Mouse (Mus musculus): ENCODE data around the gene Cabp2. TPM values are rescaled to one million over a fixed set of nuclear protein-coding genes. Genes with fewer than 3 reads are reported as not detected.
"Not testable (repeated sequence)": the region's sequence is repeated elsewhere in the genome, so short reads cannot be mapped to it uniquely, and the experiment has no call there.

Gene Cabp2
- polyA plus RNA-seq, 1 experiment from 2014 or later = not detected

DNA sequence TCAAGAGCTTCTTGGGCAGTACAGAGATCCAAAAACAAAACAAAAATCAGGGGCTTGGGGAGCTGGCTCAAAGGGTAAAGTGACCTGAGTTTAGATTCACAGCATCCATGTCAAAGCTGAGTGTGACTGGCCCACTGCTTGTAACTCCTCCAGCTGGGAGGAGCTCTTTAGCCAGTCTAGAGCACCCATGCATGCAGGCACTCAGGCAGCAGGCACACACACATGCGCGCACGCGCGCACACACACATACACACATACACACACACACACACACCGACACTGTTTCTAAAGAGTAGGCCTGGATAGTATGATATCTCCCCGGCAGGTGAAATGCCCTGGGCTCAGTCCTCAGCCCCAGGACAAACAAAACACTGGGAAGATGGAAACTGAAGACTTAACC is 35.6 kb downstream of the Cabp2 start:
- no peak overlapping the region for H3K4me3 ChIP-seq
- no peaks in the 10 kb centered on the region for H3K27me3 ChIP-seq (replicated peaks)
- H3K27ac ChIP-seq (ENCODE audit: poor library complexity, severe bottlenecking) = no peak overlapping the region
- 94% methylated on average over 7 of the region's 7 CpGs for WGBS
- H3K9me3 ChIP-seq (replicated peaks) = no peaks in the 10 kb centered on the region
- H3K4me2 ChIP-seq = no peak overlapping the region
- ATAC-seq (ENCODE audit: insufficient number of reproducible peaks, low FRiP score) = no peak
- H3K9ac ChIP-seq = no peak overlapping the region
- peaks cover 67% of the 10 kb centered on the region for H3K36me3 ChIP-seq
- H3K4me1 ChIP-seq (replicated peaks) = peaks cover 22% of the 10 kb centered on the region

DNA sequence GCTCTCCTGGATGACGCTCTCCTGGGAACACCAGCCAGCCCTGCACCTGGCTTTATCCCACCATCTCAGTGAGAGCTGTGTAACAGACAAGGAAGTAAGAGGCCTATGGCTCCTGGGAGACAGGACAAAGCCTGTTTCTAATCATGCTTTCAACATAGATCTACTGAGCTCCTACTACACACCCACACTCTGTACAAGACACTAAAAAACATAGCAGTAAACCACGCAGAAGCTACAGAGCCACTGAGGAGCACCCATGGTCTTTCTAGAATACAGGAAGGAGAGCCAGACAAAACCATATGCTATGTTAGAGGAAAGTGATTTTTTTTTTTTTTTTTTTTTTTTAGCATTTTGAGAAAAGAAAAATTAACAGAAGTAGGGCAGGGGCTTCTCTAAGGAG is 37.0 kb downstream of the Cabp2 start:
- Histone ChIP-seq H3K27me3 (replicated peaks) (no peaks in the 10 kb centered on the region), H3K27ac (ENCODE audit: poor library complexity, severe bottlenecking) (no peak overlapping the region), H3K4me1 (replicated peaks) (peaks cover 17% of the 10 kb centered on the region), H3K9ac (no peak overlapping the region), H3K4me2 (no peak overlapping the region), H3K9me3 (replicated peaks) (no peaks in the 10 kb centered on the region), H3K4me3 (no peak overlapping the region), H3K36me3 (peaks cover 53% of the 10 kb centered on the region)
- ATAC-seq (ENCODE audit: insufficient number of reproducible peaks, low FRiP score) = no peak
- 92% methylated on average over 2 of the region's 2 CpGs for WGBS

DNA sequence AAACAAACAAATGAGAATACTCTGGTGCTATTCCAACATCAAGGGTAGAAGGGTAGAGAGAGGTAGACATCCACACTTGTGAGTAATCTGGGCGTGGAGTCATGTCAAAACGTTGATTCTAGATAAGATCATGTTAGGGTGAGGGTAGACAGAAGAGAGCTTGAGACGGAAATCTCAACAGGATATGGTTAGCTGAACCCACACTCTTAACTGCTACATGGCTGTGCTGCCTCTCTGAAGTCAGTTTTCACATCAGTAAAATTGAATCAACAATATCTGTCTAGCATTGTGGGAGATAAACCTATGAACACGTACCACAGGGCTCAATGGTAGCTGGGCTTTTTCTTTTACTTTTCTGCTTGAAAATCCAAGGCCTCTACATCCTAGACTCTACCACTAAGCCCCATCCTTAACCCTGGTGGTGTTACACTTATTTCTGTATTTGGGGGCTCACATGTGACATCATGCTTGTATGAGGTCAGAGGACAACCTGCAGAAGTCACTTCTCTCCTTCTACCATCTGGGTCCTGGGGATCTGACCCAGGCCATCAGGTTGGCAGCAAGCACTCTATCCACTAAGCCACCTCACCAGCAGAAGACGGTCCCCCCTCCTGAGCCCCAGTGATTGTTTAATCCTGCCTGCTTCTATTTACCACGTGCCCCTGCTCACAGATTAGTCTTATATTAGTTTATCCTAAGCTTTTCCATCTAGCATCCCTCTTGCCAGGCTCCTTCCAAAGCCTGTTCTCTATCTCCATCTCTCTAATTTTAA is 38.5 kb downstream of the Cabp2 start:
- H3K27ac ChIP-seq (ENCODE audit: poor library complexity, severe bottlenecking) = no peak overlapping the region
- H3K4me2 ChIP-seq = no peak overlapping the region
- peaks cover 38% of the 10 kb centered on the region for H3K36me3 ChIP-seq
- H3K4me1 ChIP-seq (replicated peaks) = peaks cover 9% of the 10 kb centered on the region; the same call in 1 of the 2 replicates
- H3K27me3 ChIP-seq (replicated peaks) = no peaks in the 10 kb centered on the region
- WGBS = 73% methylated on average over 6 of the region's 6 CpGs
- H3K9ac ChIP-seq = no peak overlapping the region
- H3K9me3 ChIP-seq (replicated peaks) = no peaks in the 10 kb centered on the region
- no peak for ATAC-seq (ENCODE audit: insufficient number of reproducible peaks, low FRiP score)
- H3K4me3 ChIP-seq = no peak overlapping the region

DNA sequence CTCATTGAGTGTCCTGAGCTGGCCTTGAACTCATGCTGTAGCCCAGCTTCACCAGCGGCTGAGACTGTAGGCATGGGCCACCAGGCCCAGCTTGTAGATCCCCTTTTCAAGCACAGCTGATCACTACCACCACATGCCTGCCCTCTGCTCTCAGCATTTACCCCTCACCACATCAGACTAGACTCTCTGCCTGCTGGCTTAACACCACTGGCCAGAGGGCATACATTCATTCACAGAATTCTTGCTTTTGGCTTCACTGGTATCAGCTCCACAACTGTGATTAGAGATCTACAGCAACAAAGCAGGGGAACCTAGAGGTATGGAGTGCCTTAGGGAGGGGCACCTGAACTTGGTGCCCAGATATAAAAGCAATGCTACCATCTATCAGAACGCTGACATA is 39.1 kb downstream of the Cabp2 start:
- H3K27ac ChIP-seq (ENCODE audit: poor library complexity, severe bottlenecking) = no peak overlapping the region
- H3K9me3 ChIP-seq (replicated peaks) = no peaks in the 10 kb centered on the region
- peak overlapping the region; percentile 55 for H3K4me3 ChIP-seq
- ATAC-seq (ENCODE audit: insufficient number of reproducible peaks, low FRiP score) = no peak
- WGBS = 89% methylated on average over 2 of the region's 2 CpGs
- H3K36me3 ChIP-seq = peaks cover 32% of the 10 kb centered on the region
- no peak overlapping the region for H3K9ac ChIP-seq
- peak overlapping the region; percentile 71 for H3K4me2 ChIP-seq
- H3K4me1 ChIP-seq (replicated peaks) = peaks cover 11% of the 10 kb centered on the region; the same call in 1 of the 2 replicates
- no peaks in the 10 kb centered on the region for H3K27me3 ChIP-seq (replicated peaks)

DNA sequence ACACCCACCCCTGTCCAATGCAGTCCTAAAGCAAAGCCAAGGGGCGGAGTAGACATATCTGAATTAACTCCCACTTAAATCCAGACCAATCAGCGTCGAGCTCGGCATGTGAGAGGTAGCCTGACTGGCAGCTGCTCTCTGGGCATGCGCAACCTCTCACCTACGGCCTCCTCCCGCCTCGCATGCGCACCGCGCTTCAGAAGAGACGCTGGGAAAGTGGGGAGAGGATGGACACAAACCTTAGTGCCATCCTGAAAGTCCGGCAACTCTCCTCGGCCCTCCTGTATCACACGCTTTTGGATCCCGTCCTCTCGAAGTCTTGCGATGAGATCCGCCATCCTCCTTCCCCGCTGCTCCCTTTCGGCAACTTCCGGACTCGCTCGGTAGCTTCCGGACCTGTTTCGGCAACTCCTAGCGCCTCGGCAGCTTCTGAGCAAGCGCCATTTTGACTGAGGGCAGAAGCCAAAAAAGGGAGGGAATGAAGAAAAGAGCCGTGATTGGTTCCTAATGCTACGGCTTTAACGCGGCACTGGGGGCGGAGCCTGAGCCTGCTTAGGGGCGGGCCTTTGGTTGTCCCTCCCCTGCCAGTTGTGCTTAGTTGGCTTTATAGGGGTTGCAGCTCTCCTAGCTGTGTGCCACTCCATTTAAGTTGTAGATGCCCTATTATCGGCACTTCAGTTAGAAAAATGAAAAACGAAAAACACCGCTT is 39.9 kb downstream of the Cabp2 start:
- H3K27ac ChIP-seq (ENCODE audit: poor library complexity, severe bottlenecking) = peak overlapping the region; percentile 66
- H3K4me1 ChIP-seq (replicated peaks) = peaks cover 11% of the 10 kb centered on the region; the same call in 1 of the 2 replicates
- H3K9me3 ChIP-seq (replicated peaks) = no peaks in the 10 kb centered on the region
- ATAC-seq (ENCODE audit: insufficient number of reproducible peaks, low FRiP score) = peak; percentile 85
- peak overlapping the region; percentile 55 for H3K4me3 ChIP-seq
- H3K27me3 ChIP-seq (replicated peaks) = no peaks in the 10 kb centered on the region
- H3K9ac ChIP-seq = peak overlapping the region; percentile 63; the same call in 1 of the 2 replicates
- 3% methylated on average over 38 of the region's 38 CpGs for WGBS
- peaks cover 25% of the 10 kb centered on the region for H3K36me3 ChIP-seq
- H3K4me2 ChIP-seq = peak overlapping the region; percentile 71

DNA sequence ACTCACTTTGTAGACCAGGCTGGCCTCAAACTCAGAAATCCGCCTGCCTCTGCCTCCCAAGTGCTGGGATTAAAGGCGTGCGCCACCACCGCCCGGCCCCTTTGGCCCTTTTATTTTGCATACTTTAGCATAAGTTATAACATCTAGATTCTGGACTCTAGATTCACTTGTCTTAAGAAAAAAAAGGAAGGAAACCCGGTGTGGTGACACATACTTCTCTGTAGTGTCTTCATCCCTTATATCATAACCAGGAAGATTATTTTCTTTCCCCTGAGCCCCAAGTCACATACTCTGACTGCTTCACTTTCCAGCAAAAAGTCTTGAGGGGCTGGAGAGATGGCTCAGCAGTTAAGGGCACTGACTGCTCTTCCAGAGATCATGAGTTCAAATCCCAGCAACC is 40.5 kb downstream of the Cabp2 start:
- H3K9me3 ChIP-seq (replicated peaks); ATAC-seq (ENCODE audit: insufficient number of reproducible peaks, low FRiP score); H3K27me3 ChIP-seq (replicated peaks); H3K9ac ChIP-seq; H3K27ac ChIP-seq (ENCODE audit: poor library complexity, severe bottlenecking): not testable (repeated sequence)
- peak overlapping the region; percentile 71 for H3K4me2 ChIP-seq
- H3K4me1 ChIP-seq (replicated peaks) = peaks cover 16% of the 10 kb centered on the region
- H3K4me3 ChIP-seq = 0 out of 2 replicates have a peak overlapping the region, but pooled peaks have one; percentile 55
- peaks cover 19% of the 10 kb centered on the region for H3K36me3 ChIP-seq
- WGBS = 50% methylated on average over 6 of the region's 6 CpGs

DNA sequence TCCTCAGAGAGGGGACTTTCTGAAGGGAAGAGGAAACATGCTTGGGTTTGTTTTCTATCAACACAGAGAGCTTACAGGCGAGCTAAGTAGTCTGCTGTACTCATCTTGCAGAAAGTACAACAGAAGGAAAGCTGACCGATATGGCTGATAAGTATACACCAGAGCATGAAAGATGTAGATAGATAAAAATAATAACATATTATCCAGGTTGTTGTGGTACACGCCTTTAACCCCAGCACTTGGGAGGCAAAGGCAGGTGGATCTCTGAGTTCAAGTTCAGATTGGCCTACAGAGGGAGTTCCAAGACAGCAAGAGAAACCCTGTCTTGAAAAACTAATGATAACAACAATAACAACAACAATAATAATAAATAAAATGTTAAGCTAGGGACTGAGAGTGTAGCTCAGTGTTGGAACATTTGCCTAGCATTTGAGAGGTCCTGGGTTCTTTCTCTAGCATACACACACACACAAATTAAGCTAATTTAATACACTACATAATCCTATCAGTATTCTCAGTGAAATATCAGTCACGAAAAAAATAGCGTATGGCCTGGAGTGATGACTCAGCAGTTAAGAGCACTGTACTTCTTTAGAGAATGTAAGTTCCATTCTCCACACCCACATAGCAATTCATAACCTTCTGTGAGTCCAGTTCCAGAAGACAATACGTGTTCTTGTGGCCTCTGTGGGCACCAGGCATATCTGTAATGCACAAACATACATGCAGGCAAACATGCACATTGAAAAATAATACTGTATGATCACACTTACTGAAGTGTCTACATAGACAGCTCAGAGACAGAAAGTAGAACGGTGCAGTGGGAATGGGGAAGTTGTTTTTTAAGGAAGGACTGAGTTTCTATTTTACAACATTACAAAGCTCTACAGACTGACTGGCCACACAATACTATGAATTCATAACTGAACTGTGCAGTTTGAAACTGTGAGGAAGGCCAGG is 41.3 kb downstream of the Cabp2 start:
- H3K4me3 ChIP-seq = no peak overlapping the region
- H3K9me3 ChIP-seq (replicated peaks) = no peaks in the 10 kb centered on the region
- WGBS = 82% methylated on average over 7 of the region's 7 CpGs
- no peak for ATAC-seq (ENCODE audit: insufficient number of reproducible peaks, low FRiP score)
- H3K36me3 ChIP-seq = peaks cover 15% of the 10 kb centered on the region
- no peak overlapping the region for H3K9ac ChIP-seq
- peaks cover 22% of the 10 kb centered on the region for H3K4me1 ChIP-seq (replicated peaks)
- H3K4me2 ChIP-seq = no peak overlapping the region
- no peaks in the 10 kb centered on the region for H3K27me3 ChIP-seq (replicated peaks)
- H3K27ac ChIP-seq (ENCODE audit: poor library complexity, severe bottlenecking) = no peak overlapping the region

DNA sequence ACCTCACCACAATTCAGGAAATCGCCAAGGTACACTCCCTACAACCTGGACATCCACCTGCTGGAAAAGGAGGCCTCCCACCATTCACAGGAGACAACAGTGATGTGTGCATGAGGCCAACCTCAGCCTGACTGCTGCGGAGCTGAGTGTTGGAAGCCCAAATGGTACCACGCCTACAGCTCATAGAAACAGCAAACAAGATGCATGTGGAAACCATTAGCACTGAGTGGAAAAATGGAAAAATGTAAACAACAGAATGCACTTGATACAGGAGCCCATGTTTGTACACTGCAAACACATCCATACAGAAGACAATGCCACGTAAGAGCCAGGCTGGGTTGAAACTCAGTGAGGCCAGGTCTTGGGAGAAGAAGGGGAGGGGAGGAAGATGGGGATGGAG is 43.1 kb downstream of the Cabp2 start:
- Histone ChIP-seq H3K27me3 (replicated peaks) (no peaks in the 10 kb centered on the region), H3K4me1 (replicated peaks) (peaks cover 24% of the 10 kb centered on the region), H3K9ac (no peak overlapping the region), H3K36me3 (peaks cover 20% of the 10 kb centered on the region), H3K9me3 (replicated peaks) (no peaks in the 10 kb centered on the region), H3K4me2 (no peak overlapping the region), H3K27ac (ENCODE audit: poor library complexity, severe bottlenecking) (no peak overlapping the region), H3K4me3 (no peak overlapping the region)
- 74% methylated on average over 4 of the region's 4 CpGs for WGBS
- no peak for ATAC-seq (ENCODE audit: insufficient number of reproducible peaks, low FRiP score)

DNA sequence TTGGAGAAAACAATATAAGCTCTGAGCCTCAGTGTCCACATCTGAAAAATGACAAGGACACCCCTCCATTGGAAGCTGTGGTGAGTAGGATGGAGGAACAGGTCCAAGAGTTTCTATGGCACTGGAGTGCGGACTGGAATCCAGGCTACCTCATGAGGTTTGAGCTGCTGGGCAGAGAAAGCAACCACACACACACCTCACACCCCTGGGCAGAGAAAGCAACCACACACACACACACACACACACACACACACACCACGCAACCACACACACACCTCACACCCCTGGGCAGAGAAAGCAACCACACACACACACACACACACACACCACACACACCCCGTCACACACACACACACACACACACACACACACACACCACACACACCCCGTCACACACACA is 43.9 kb downstream of the Cabp2 start:
- ATAC-seq (ENCODE audit: insufficient number of reproducible peaks, low FRiP score) = peak; percentile 16
- H3K9me3 ChIP-seq (replicated peaks); H3K27me3 ChIP-seq (replicated peaks); H3K27ac ChIP-seq (ENCODE audit: poor library complexity, severe bottlenecking): not testable (repeated sequence)
- Histone ChIP-seq H3K36me3 (peaks cover 28% of the 10 kb centered on the region), H3K4me1 (replicated peaks) (peaks cover 32% of the 10 kb centered on the region), H3K4me3 (peak overlapping the region; percentile 71), H3K9ac (peak overlapping the region; percentile 62), H3K4me2 (peak overlapping the region; percentile 77)
- 39% methylated on average over 2 of the region's 4 CpGs for WGBS

DNA sequence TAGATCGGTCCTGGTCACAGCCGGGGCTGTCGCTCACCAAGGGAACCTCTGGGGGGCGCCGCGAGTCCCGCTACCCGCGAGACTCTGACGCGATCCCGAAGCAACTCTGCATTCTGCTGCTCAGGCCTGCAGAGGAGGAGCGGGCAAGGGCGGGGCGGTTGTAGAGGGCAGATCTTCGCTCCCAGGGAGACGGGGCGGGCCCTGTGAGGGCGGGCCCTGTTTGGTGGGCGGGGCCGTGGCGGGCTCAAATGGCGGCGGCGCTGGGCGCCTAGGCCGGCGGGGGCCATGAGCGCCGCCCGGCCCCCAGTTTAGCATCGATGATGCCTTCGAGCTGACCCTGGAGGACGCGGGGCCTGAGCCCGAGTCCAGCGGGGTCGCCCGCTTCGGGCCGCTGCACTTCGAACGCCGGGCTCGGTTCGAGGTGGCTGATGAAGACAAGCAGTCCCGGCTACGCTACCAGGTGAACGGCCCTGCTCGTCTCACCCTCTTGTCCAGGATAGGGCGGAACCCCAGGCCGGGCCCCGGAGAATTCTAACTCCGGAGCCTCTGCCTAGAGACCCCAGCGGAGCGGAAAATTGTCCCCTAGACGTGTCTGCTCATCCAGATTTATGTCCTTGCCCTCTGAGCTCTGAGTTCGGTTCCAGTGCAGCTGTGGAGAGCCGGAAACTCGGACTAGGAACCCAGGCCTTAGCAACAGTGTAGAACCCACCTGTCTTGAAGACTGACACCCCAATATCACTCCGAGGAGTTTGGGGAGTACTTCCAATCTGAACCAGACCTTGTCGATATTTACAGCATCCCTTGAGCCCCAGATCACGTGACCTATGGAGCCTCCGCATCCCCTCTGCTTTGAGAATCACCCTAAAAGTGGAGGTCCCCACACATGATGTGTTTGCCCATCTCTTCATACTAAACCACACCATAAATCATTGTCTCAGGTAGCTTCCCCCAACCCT is 44.6 kb downstream of the Cabp2 start, which contains the start of gene Aip:
Gene Aip (minus strand): TSS at position 118 of the 956 bp plus-strand sequence.
- Histone ChIP-seq H3K9me3 (replicated peaks) (no peaks in the 10 kb centered on the region), H3K27ac (ENCODE audit: poor library complexity, severe bottlenecking) (0 out of 2 replicates have a peak within 1 kb of the TSS, but pooled peaks have one; percentile 11), H3K4me3 (peak within 1 kb of the TSS; percentile 71), H3K27me3 (replicated peaks) (no peaks in the 10 kb centered on the region), H3K9ac (peak within 1 kb of the TSS; percentile 86), H3K4me2 (peak within 1 kb of the TSS; percentile 77), H3K4me1 (replicated peaks) (peaks cover 25% of the 10 kb centered on the region), H3K36me3 (peaks cover 33% of the 10 kb centered on the region)
- WGBS = under 1% methylated on average over 64 of the region's 64 CpGs
- ATAC-seq (ENCODE audit: insufficient number of reproducible peaks, low FRiP score) = peak; percentile 96
